Mouse (Mus musculus): ENCODE results near the gene Cd27. TPM values are rescaled to one million over a fixed set of nuclear protein-coding genes. Genes with fewer than 3 reads are reported as not detected.

Cd27 gene
- polyA plus RNA-seq, 1 experiment = 1,056 TPM

- DNase-seq = no peak
- Histone ChIP-seq H3K4me1 (replicated peaks; ENCODE audit: control insufficient read depth, insufficient read depth, low read length) (peaks cover 8% of the 10 kb centered on the region; the same call in 1 of the 2 replicates), H3K27ac (ENCODE audit: control insufficient read depth, insufficient read depth, low read length) (no peak overlapping the region), H3K36me3 (ENCODE audit: control insufficient read depth, insufficient read depth, low read length) (no peaks in the 10 kb centered on the region; the same call in 1 of the 2 replicates), H3K27me3 (ENCODE audit: control insufficient read depth, insufficient read depth, low read length) (no peaks in the 10 kb centered on the region), H3K4me3 (ENCODE audit: control insufficient read depth, insufficient read depth, low read length) (no peak overlapping the region)
- 55% methylated on average over 2 of the region's 2 CpGs for WGBS
- TF ChIP-seq POLR2A (IDR thresholded peaks at IDR 0.05; ENCODE audit: control insufficient read depth, extremely low read depth, insufficient read depth, low read length, poor library complexity) = no peak
- no peak for TF ChIP-seq CTCF (IDR thresholded peaks at IDR 0.05; ENCODE audit: borderline replicate concordance, control insufficient read depth, extremely low read depth, insufficient read depth, low read length, poor library complexity)
Observed at GRCm38 (mm10) chr6:125212621-125213020, 24.2 kb downstream of the Cd27 start.

DNA sequence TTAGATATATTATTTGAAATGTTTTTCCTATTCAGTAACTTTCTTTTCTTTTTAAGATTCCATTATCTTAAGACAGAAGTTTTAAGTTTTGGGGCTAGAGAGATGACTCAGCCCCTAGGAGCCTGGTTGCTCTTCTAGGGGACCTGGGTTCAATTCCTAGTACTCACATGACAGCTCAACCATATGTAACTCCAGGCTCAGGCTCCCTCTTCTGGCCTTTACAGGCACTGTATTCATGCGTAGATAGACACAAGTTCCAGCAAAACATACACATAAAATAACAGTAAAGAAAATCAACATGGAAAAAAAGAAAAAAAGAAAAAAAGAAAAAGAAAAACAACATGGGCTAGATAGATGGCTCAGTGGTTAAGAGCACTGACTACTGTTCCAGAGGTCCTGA, 26.4 kb downstream of the Cd27 start:
- DNase-seq = no peak
- H3K27me3 ChIP-seq (ENCODE audit: control insufficient read depth, insufficient read depth, low read length) = no peaks in the 10 kb centered on the region
- H3K36me3 ChIP-seq (ENCODE audit: control insufficient read depth, insufficient read depth, low read length) = no peaks in the 10 kb centered on the region
- TF ChIP-seq CTCF (IDR thresholded peaks at IDR 0.05; ENCODE audit: borderline replicate concordance, control insufficient read depth, extremely low read depth, insufficient read depth, low read length, poor library complexity) (no peak), POLR2A (IDR thresholded peaks at IDR 0.05; ENCODE audit: control insufficient read depth, extremely low read depth, insufficient read depth, low read length, poor library complexity) (no peak)
- 97% methylated on average over 1 of the region's 1 CpGs for WGBS
- H3K27ac ChIP-seq (ENCODE audit: control insufficient read depth, insufficient read depth, low read length) = no peak overlapping the region
- no peaks in the 10 kb centered on the region for H3K4me1 ChIP-seq (replicated peaks; ENCODE audit: control insufficient read depth, insufficient read depth, low read length)
- no peak overlapping the region for H3K4me3 ChIP-seq (ENCODE audit: control insufficient read depth, insufficient read depth, low read length)

DNA sequence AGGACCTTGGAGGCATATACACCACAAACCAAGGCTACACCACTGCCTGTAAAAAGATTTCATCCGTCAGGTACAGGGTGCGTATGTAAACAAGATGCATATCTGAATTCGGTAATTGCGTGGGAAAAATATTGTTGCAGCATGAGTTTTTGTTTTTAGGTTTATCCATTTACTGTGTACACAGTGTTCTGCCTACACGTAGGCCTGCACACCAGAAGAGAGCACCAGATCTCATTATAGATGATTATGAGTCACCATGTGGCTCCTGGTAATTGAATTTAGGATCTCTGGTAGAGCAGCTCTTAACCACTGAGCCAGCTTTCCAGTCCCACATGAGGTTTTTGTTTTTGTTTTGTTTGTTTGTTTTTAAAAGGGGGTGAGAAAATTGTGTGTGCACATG, 39.6 kb downstream of the Cd27 start:
- H3K4me3 ChIP-seq (ENCODE audit: control insufficient read depth, insufficient read depth, low read length) = no peak overlapping the region
- H3K4me1 ChIP-seq (replicated peaks; ENCODE audit: control insufficient read depth, insufficient read depth, low read length) = peaks cover 2% of the 10 kb centered on the region
- WGBS = 96% methylated on average over 5 of the region's 5 CpGs
- DNase-seq = no peak
- H3K27ac ChIP-seq (ENCODE audit: control insufficient read depth, insufficient read depth, low read length) = no peak overlapping the region
- 0 out of 2 replicates have a peak, but pooled peaks cover 4% of the 10 kb centered on the region for H3K36me3 ChIP-seq (ENCODE audit: control insufficient read depth, insufficient read depth, low read length)
- TF ChIP-seq CTCF (IDR thresholded peaks at IDR 0.05; ENCODE audit: borderline replicate concordance, control insufficient read depth, extremely low read depth, insufficient read depth, low read length, poor library complexity) (no peak), POLR2A (IDR thresholded peaks at IDR 0.05; ENCODE audit: control insufficient read depth, extremely low read depth, insufficient read depth, low read length, poor library complexity) (no peak)
- no peaks in the 10 kb centered on the region for H3K27me3 ChIP-seq (ENCODE audit: control insufficient read depth, insufficient read depth, low read length)

DNA sequence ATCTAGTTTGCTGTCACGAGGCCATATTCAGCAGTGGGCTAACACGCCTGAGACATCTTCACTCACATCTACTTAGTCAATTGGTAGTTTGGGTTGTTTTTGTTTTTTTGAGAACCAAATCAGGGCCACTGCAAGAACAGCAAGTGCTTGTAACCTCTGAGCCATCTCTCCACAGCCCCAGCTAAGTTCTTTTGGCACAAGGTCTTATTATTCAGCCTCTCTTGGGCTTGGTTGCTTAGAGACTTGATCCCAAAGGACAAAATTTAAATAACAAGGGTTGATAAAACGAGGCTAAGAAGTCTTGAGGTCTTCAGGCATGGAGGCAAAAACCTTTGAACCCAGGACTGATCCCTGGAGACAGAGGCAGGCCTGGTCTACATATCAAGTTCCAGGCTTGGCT, 40.5 kb downstream of the Cd27 start:
- TF ChIP-seq POLR2A (IDR thresholded peaks at IDR 0.05; ENCODE audit: control insufficient read depth, extremely low read depth, insufficient read depth, low read length, poor library complexity) (no peak), CTCF (IDR thresholded peaks at IDR 0.05; ENCODE audit: borderline replicate concordance, control insufficient read depth, extremely low read depth, insufficient read depth, low read length, poor library complexity) (no peak)
- peaks cover 2% of the 10 kb centered on the region for H3K4me1 ChIP-seq (replicated peaks; ENCODE audit: control insufficient read depth, insufficient read depth, low read length)
- H3K4me3 ChIP-seq (ENCODE audit: control insufficient read depth, insufficient read depth, low read length) = no peak overlapping the region
- H3K27me3 ChIP-seq (ENCODE audit: control insufficient read depth, insufficient read depth, low read length) = no peaks in the 10 kb centered on the region
- no peak overlapping the region for H3K27ac ChIP-seq (ENCODE audit: control insufficient read depth, insufficient read depth, low read length)
- no peak for DNase-seq
- 0 out of 2 replicates have a peak, but pooled peaks cover 4% of the 10 kb centered on the region for H3K36me3 ChIP-seq (ENCODE audit: control insufficient read depth, insufficient read depth, low read length)
- WGBS = 93% methylated on average over 3 of the region's 3 CpGs

DNA sequence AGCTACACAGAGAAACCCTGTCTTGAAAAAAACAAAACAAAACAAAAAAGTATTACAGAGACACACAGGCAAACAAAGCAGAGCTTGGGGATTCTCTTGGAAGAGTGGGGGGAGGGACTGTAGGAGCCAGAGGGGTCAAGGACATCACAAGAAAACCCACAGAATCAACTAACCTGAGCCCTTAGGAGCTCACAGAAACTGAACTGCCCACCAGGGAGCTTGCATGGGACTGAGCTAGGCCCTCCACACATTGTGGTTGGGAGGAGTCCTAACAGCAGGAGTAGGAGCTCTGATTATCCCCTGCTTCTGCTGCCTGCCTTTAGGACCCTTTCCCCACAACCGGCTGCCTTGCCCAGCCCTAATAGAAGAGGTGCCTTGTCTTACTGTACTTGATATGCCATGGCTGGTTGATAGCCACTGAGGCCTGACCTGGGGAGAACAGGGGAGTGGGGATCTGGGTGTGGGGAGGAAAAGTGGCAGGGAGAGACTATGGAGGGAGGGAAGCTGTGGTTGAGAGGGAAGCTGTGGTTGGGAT, 41.2 kb downstream of the Cd27 start:
- no peak overlapping the region for H3K27ac ChIP-seq (ENCODE audit: control insufficient read depth, insufficient read depth, low read length)
- no peak for DNase-seq
- peaks cover 2% of the 10 kb centered on the region for H3K4me1 ChIP-seq (replicated peaks; ENCODE audit: control insufficient read depth, insufficient read depth, low read length)
- TF ChIP-seq POLR2A (IDR thresholded peaks at IDR 0.05; ENCODE audit: control insufficient read depth, extremely low read depth, insufficient read depth, low read length, poor library complexity) (no peak), CTCF (IDR thresholded peaks at IDR 0.05; ENCODE audit: borderline replicate concordance, control insufficient read depth, extremely low read depth, insufficient read depth, low read length, poor library complexity) (no peak)
- no peak overlapping the region for H3K4me3 ChIP-seq (ENCODE audit: control insufficient read depth, insufficient read depth, low read length)
- H3K27me3 ChIP-seq (ENCODE audit: control insufficient read depth, insufficient read depth, low read length) = no peaks in the 10 kb centered on the region
- 0 out of 2 replicates have a peak, but pooled peaks cover 4% of the 10 kb centered on the region for H3K36me3 ChIP-seq (ENCODE audit: control insufficient read depth, insufficient read depth, low read length)
- 92% methylated on average over 1 of the region's 1 CpGs for WGBS

DNA sequence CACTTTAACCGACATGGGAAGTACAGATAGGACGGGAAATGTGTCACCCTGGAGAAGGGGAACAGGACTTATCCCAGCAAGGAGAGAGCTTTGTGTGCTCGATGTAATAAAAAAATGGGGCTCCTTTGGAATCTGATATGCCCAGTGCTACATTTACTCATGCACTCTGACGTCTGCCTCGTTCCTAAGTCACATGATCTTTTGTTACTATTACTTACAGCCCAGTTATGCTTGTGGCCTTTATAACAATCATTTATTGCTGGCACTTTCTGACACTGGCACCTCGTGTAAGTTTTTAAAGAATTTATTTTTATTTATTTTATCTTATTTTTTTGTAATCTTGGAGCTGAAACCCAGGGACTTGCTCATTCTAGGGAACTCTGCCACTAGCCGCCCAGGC, 43.4 kb downstream of the Cd27 start:
- Histone ChIP-seq H3K4me3 (ENCODE audit: control insufficient read depth, insufficient read depth, low read length) (no peak overlapping the region), H3K27me3 (ENCODE audit: control insufficient read depth, insufficient read depth, low read length) (no peaks in the 10 kb centered on the region)
- WGBS = 82% methylated on average over 7 of the region's 7 CpGs

More for the DNA sequence above, 43.4 kb downstream of the Cd27 start:
- Histone ChIP-seq H3K27ac (ENCODE audit: control insufficient read depth, insufficient read depth, low read length) (no peak overlapping the region), H3K36me3 (ENCODE audit: control insufficient read depth, insufficient read depth, low read length) (peaks cover 5% of the 10 kb centered on the region; the same call in 1 of the 2 replicates), H3K4me1 (replicated peaks; ENCODE audit: control insufficient read depth, insufficient read depth, low read length) (peaks cover 2% of the 10 kb centered on the region)
- TF ChIP-seq CTCF (IDR thresholded peaks at IDR 0.05; ENCODE audit: borderline replicate concordance, control insufficient read depth, extremely low read depth, insufficient read depth, low read length, poor library complexity) (no peak), POLR2A (IDR thresholded peaks at IDR 0.05; ENCODE audit: control insufficient read depth, extremely low read depth, insufficient read depth, low read length, poor library complexity) (no peak)
- no peak for DNase-seq
